Mouse (Mus musculus) inflammation-experienced regulatory T-cells, adult 6 months (primary cell): Measurements from ENCODE around the gene Ndufa8. TPM values are rescaled to one million over a fixed set of nuclear protein-coding genes. Genes with fewer than 3 reads are reported as not detected.

Experiments
- ATAC-seq: one replicate; pipeline ENCODE4 v1.8.0; 2017
- polyA plus RNA-seq, 3 experiments: library from polyadenylated mRNA; unstranded; fragments of 100-300 nt; shearing (Covaris generic); gene quantifications; one replicate each; pipeline ENCODE4 v1.2.1; 2017

The Ndufa8 gene
- polyA plus RNA-seq, 3 experiments from 2014 or later: 164 to 233 (median 170) TPM

GRCm38 (mm10) chr2:36040872-36041271 is 8.3 kb downstream of the Ndufa8 start:
- ATAC-seq: no peak

DNA sequence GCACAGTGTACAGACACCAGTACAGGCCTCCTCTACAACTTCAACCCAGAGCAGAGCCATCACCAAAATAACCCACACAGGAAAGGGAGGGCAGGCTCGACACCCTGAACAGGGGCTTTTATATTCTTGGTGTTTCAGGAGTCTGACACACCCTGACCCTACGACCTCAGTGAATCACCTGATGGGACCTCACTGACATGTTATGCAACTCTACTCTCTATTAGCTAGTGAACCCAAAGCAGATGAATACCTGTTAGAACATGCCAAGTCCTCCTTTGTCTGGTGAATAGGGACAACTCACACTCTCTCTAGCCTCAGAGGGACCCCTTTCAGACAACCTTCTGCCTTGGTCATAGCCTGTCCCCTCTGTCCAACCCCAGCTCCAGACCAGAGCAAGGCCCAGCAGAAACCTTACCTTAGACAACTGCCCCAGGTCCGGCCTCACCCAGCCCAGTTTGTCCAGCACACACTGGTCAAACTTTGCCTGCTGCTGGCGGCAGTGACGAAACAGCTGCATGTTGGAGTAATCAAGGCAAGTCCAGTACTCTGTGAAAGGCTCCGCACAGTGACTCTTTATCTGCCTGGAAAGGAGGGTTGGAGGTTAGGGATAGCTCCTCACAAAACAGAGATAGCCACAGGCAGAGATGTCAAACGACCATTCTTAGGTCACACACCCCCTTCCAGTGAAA is 9.8 kb downstream of the Ndufa8 start:
- no peak for ATAC-seq

DNA sequence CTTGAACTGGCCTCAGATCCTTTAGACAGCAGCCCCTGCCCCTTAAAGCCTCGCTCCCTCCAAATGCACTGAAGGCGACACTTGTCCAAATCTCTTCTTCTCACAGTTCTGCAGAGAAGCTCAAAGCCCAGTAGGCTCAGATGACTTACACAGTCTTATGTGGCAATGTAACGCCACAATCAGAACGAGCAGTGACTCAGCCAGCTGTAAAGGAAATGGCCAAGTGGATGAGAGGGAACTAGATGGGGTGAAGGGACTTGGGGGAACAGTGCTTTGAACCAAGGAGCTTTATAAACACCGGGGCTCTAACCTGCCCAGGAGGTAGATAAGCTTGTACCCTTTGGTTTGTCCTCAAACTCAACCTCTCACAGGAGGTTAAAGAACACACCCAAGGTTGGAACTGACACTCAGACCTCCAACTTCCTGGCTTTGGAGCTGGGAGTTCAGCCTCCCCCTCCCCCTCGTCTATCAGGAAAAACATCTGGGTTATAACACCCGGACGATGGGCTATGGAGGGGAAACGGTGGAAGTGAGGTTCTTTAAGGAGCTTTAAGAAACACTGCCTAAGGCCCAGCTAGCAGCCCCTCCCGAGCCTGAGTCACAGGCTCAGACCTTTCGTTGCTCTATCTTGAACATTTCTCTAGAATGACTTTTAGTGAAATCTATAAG is 13.7 kb downstream of the Ndufa8 start:
- no peak for ATAC-seq

DNA sequence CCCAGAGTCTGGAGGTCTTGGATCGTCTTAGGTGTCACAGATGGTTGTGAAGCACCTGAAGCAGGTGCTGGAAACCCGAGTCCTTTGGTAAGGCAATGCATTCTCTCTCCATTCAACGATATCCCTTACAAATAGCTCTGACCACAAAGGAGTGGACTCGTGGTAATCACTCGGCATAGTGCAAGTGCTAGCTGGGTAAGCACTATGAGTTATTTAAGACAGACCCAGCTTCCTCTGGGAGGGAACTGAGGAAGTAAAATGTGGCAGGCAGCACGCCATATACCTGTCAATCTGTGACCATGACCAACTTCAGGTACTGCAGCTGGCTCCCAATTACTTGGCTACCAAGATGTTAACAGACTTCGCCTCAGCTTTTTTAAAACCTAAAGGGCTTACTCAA is 14.3 kb downstream of the Ndufa8 start:
- ATAC-seq: no peak

- no peak for ATAC-seq
Measured at GRCm38 (mm10) chr2:36033966-36034365, 15.2 kb downstream of the Ndufa8 start.

DNA sequence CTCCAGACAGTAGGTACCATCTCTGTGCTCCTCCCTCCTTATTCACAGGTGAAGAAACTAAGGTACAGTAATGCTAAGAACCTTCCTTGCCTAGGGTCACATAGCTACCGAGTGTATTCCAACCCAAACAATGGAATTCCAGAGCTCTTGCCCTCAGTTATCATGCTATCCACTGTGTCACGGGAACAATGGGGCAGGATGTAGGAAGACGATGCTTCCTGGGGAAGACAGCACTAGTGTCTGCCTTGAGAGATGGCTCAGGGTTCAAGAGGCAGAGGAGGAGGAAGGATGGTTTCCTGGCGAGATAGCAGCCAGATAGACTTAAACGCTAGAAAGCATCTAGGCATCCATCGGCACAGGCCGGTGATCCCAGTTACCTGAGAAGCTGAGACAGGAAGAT is 16.3 kb downstream of the Ndufa8 start:
- ATAC-seq: no peak

DNA sequence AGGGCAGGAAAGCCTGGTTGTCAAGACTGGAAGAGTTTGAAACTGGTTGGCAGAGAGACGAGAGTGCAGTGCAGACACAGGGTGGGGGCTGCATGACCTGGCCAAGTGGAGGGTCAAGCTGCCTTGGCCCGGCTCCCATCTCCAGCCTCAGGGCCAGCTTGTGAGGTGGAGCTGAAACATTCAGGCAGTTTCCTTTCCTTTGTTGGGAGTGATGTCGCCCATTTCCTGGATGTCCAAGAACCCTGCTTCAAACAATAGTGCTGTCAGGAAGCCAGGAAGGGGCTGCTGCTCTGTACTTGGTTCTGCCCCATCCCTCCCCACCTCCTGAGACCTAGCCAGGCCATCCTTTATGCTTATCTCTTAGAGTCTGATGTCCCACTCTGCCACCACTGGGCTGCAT is 25.9 kb downstream of the Ndufa8 start:
- ATAC-seq: no peak

DNA sequence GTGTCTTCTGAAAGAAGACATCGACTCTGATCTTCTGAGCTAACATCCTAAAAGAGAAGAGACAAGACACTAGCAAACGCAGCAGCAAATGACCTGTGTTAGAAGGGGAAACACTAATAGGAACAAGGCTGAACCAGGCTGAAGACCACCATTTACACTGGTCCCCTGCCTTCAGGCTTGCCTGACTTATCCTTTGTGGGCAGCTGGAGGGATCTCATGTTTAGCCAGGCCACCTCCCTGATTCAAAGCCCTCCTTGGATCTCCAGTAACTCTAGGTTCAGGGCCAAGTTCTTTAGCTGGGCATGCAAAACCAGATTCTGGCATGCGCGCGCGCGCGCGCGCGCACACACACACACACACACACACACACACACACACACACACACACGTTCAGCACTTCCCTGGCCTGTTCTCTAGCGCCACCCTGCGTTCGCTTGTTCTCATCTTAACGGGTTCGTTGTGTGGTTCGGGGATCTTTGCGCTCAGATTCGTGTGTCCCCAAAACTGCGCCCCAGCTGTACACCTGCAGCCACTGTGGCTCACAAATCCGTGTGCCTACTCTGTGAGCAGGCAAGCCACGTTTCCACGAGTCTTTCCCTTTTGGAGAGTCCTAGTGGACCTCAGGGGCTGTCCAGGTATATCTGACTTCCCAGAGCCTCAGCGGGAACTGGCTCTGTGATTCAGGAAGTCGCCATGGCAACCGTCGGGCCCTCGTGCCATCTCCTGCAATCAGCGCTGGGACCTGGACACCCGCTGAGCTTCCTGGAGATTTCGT is 27.6 kb downstream of the Ndufa8 start:
- no peak for ATAC-seq

DNA sequence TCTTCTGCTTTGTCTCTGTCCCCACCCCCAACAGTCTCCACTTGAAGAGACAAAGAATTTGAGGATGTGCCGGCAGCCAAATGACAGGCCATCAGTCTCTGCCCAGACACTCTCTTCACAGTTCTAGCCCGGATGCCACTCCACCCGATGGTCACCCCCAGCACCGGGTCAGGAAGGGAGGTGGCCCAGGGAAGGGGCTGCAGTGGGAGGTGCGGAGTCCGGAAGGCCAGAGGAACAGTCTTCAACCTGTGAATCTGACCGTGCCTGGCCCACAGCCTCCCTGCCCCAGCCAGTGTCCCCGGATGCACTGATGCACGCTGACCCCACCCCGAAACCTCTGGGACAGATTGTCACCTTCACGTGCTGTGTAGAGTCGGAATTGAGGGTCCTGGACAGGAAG is 36.2 kb downstream of the Ndufa8 start:
- ATAC-seq: no peak

DNA sequence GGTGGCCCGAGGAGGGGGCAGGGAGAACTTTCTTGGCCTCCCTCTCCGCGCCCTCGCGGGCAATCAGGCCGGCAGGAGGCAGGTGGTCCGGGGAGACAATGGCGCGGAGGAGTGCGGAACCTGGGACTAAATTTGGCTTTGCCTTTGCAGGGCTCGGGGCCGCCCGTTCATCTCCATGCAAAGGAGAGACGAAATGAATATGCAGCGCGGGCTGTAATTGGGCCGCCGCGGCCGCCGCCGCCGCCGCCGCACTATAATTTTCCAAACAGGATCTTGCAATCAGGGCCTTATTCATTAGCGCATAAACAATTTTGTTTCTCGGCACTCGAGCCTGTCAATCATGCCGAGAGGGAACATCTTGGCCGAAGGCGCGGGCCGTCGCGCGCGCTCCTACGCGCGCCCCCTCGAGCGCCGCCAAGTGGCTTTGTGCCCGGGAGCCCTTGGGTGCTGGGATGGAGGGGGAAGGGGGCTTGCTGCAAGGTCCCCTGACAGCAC is 37.8 kb downstream of the Ndufa8 start:
- ATAC-seq: no peak

GRCm38 (mm10) chr2:36010579-36010978 is 38.6 kb downstream of the Ndufa8 start:
- no peak for ATAC-seq

DNA sequence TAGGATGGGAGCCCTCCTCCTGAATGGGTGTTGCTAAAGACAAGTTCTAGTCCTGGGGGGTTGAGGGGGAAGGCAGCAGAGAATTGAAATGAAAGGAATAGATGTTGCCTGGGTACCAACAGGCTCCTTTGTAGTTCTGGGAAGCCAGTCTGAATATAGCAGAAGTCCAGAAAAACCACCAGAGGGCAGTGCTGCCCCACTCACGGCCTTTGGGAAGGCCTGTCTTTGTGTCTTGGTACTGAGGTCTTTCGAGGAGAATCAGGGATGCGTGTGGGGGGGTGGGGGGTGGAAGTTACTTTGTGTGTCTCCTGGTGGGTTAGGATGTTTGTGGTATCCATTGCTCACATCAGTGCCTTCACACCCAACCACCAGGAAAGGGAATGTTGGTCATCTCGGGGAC is 39.8 kb downstream of the Ndufa8 start:
- ATAC-seq: peak; percentile 61

- no peak for ATAC-seq
Measured at GRCm38 (mm10) chr2:36008071-36008470, 41.1 kb downstream of the Ndufa8 start.

DNA sequence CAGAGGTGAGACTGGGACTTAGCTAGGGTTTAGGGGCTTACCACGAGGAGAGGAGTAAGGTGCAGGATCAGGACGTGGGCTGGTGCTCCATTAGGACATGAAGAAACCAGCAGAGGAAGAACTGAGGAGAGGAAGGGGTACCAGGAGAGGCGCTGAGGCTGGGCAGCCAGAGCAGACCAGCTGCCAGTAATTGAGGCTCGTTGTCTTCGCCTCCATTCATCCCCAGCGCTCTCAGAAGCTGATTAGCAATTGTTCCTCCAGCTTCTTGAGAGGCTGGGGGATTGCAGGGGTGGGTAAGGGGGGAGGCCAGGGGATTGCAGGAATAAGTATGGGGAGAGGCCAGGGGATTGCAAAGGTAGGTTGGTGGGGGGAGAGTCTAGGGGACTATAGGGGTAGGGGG is 47.0 kb downstream of the Ndufa8 start:
- no peak for ATAC-seq

DNA sequence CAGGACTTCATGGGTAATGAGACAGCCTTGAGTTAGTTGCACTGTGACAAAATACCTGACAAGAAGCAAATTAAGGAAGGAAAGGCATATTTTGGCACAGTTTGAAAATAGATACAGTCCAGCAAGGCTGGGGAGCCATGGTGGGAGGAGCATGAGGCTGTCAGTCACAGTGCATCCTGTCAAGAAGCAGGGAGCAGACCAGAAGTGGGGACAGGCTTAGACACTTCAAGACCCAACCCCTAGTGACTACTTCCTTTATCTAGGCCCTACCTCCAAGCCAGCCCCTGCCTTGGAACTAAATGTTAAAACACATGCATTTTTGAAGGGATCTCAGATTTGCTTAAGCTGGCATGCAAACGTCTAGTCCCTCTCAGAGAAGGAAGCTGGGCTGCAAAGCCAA is 48.8 kb downstream of the Ndufa8 start:
- no peak for ATAC-seq

- no peak for ATAC-seq
Measured at GRCm38 (mm10) chr2:35999212-35999611, 50.0 kb downstream of the Ndufa8 start.

DNA sequence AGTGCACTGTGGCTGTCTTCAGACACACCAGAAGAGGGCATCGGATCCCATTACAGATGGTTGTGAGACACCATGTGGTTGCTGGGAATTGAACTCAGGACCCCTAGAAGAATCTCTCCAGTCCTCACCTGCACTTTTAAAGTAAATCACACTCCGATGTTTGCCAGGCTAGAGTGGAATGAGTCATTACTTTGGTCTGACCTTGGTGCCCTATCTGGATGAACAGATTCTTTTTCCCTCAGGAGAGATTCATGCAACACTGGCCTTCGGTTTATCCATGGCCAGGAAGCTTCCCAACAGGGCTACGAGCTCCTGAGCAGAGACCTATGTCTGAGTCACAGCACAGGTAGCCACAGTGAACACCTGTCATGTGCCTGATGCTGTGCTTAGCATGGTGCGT is 50.8 kb downstream of the Ndufa8 start:
- ATAC-seq: no peak

- no peak for ATAC-seq
Measured at GRCm38 (mm10) chr2:35996753-35997152, 52.5 kb downstream of the Ndufa8 start.

- ATAC-seq: no peak
Measured at GRCm38 (mm10) chr2:35994303-35994702, 54.9 kb downstream of the Ndufa8 start.

GRCm38 (mm10) chr2:35993481-35993880 is 55.7 kb downstream of the Ndufa8 start:
- ATAC-seq: no peak

- ATAC-seq: no peak
Measured at GRCm38 (mm10) chr2:35992259-35992658, 56.9 kb downstream of the Ndufa8 start.
